ENCODE assay signal across 11 mouse cellular contexts in the genomic region with DNA sequence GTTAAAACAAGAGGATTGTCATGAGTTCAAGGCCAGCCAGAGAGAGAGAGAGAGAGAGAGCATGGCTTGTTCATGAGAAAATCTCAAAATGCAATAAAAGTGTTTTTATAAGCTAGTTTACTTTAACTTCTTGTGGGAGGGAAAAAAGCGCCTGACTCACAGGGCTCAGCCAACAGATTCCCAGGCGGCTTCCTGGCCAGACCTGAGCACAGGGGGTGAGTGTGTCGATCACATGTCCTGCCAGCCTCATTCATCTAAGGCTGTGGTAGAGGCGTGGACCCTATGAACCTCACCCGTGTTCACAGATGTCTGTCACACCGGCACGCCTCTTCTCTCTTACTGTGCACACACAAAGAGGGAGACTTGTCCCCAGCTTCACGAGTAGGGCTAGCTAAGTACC.
DNase-seq lines count a peak whose midpoint lies in the region; ATAC-seq and TF ChIP-seq lines count a peak whose summit lies in the region.
"Had no signal": no experiment of that assay in that cellular context is flagged by ENCODE, and none has a peak within 500 bp of the region (broad histone marks: within the 10 kb centered on the region; RNA-seq: fewer than 3 reads in every experiment).

No protein-coding gene starts in this region.

- no peak for DNase-seq in forebrain, embryonic 10.5 days (ENCODE audit: extremely low spot score, low spot score)
- DNase-seq in lung, postnatal 0 days (ENCODE audit: low spot score), result peak; percentile 68
- DNase-seq in lung, postnatal 14 days, result no peak
- no peak for DNase-seq in cerebellum, adult 2 months
- no peak for DNase-seq in frontal cortex, postnatal 14 days (ENCODE audit: low spot score in 2 of 2)
- DNase-seq: cerebellum, postnatal 25 days had no signal

- H3K27ac ChIP-seq in forebrain, embryonic 10.5 days, result peak overlapping the region; percentile 26
- no peak overlapping the region for H3K27ac ChIP-seq in forebrain, embryonic 16.5 days (ENCODE audit: low read length)
- H3K27ac ChIP-seq in lung, postnatal 0 days (ENCODE audit: low read length), result peak overlapping the region; percentile 69
- H3K27ac ChIP-seq in kidney, embryonic 16.5 days (ENCODE audit: low read length), result peak overlapping the region; percentile 85
- H3K27ac ChIP-seq in stomach, embryonic 15.5 days, result peak overlapping the region; percentile 80
- H3K27ac ChIP-seq in cerebellum, adult 2 months (ENCODE audit: insufficient read depth, low read length), result no peak overlapping the region
- H3K27ac ChIP-seq: liver, embryonic 15.5 days had no signal

- WGBS in forebrain, embryonic 10.5 days, result 81% methylated on average over 8 of the region's 8 CpGs
- 80% methylated on average over 8 of the region's 8 CpGs for WGBS in forebrain, embryonic 16.5 days
- WGBS in lung, postnatal 0 days, result 27% methylated on average over 8 of the region's 8 CpGs
- 48% methylated on average over 8 of the region's 8 CpGs for WGBS in kidney, embryonic 16.5 days
- 34% methylated on average over 8 of the region's 8 CpGs for WGBS in stomach, embryonic 15.5 days
- 65% methylated on average over 8 of the region's 8 CpGs for WGBS in cerebellum, adult 2 months

- H3K4me1 ChIP-seq in forebrain, embryonic 10.5 days, result peaks cover 36% of the 10 kb centered on the region
- H3K4me1 ChIP-seq in forebrain, embryonic 16.5 days (replicated peaks; ENCODE audit: control insufficient read depth, insufficient read depth, low read length), result no peaks in the 10 kb centered on the region; the same call in 1 of the 2 replicates
- H3K4me1 ChIP-seq in lung, postnatal 0 days (ENCODE audit: insufficient read depth, low read depth, low read length), result peaks cover 19% of the 10 kb centered on the region; the same call in 1 of the 2 replicates
- H3K4me1 ChIP-seq in kidney, embryonic 16.5 days (ENCODE audit: insufficient read depth, low read length), result peaks cover 33% of the 10 kb centered on the region
- peaks cover 21% of the 10 kb centered on the region for H3K4me1 ChIP-seq in stomach, embryonic 15.5 days
- no peaks in the 10 kb centered on the region; the same call in 1 of the 2 replicates for H3K4me1 ChIP-seq in cerebellum, adult 2 months (ENCODE audit: control insufficient read depth, insufficient read depth, low read length)
- H3K4me1 ChIP-seq: liver, embryonic 15.5 days had no signal

- no peaks in the 10 kb centered on the region for H3K9me3 ChIP-seq in forebrain, embryonic 10.5 days
- H3K9me3 ChIP-seq in forebrain, embryonic 16.5 days (ENCODE audit: control insufficient read depth, low read length), result no peaks in the 10 kb centered on the region
- no peaks in the 10 kb centered on the region for H3K9me3 ChIP-seq in lung, postnatal 0 days (ENCODE audit: low read length)
- H3K9me3 ChIP-seq in kidney, embryonic 16.5 days (ENCODE audit: low read length), result no peaks in the 10 kb centered on the region
- no peaks in the 10 kb centered on the region for H3K9me3 ChIP-seq in stomach, embryonic 15.5 days
- H3K9me3 ChIP-seq: liver, embryonic 15.5 days had no signal

- no peak for ATAC-seq in forebrain, embryonic 16.5 days
- ATAC-seq in lung, postnatal 0 days, result peak; percentile 63
- peak; percentile 39; the same call in 1 of the 2 replicates for ATAC-seq in kidney, embryonic 16.5 days (ENCODE audit: low FRiP score, low TSS enrichment)
- no peak for ATAC-seq in stomach, embryonic 15.5 days (ENCODE audit: insufficient read depth, low FRiP score, low read depth)
- ATAC-seq: activated CD4-positive, CD25-positive, alpha-beta regulatory T cell, adult 4 months had no signal

- H3K4me3 ChIP-seq in forebrain, embryonic 10.5 days, result no peak overlapping the region
- H3K4me3 ChIP-seq in forebrain, embryonic 16.5 days (replicated peaks; ENCODE audit: low read length), result no peak overlapping the region
- no peak overlapping the region for H3K4me3 ChIP-seq in lung, postnatal 0 days (ENCODE audit: low read depth, low read length)
- H3K4me3 ChIP-seq in kidney, embryonic 16.5 days (ENCODE audit: low read length), result no peak overlapping the region
- no peak overlapping the region for H3K4me3 ChIP-seq in stomach, embryonic 15.5 days (replicated peaks)
- H3K4me3 ChIP-seq in cerebellum, adult 2 months (replicated peaks; ENCODE audit: insufficient read depth, low read depth, low read length), result no peak overlapping the region
- H3K4me3 ChIP-seq: liver, embryonic 15.5 days had no signal

- TF ChIP-seq EP300 in lung, postnatal 0 days (IDR thresholded peaks at IDR 0.05), result no peak

- peaks cover 14% of the 10 kb centered on the region for H3K36me3 ChIP-seq in forebrain, embryonic 10.5 days (replicated peaks)
- no peaks in the 10 kb centered on the region for H3K36me3 ChIP-seq in forebrain, embryonic 16.5 days (ENCODE audit: control insufficient read depth, insufficient read depth)
- peaks cover 34% of the 10 kb centered on the region for H3K36me3 ChIP-seq in lung, postnatal 0 days (ENCODE audit: insufficient read depth, low read length)
- H3K36me3 ChIP-seq in kidney, embryonic 16.5 days (ENCODE audit: insufficient read depth, low read length), result peaks cover 34% of the 10 kb centered on the region
- H3K36me3 ChIP-seq in stomach, embryonic 15.5 days, result 0 out of 2 replicates have a peak, but pooled peaks cover 2% of the 10 kb centered on the region
- H3K36me3 ChIP-seq: liver, embryonic 15.5 days had no signal

- no peak overlapping the region for H3K9ac ChIP-seq in forebrain, embryonic 16.5 days (replicated peaks; ENCODE audit: low read depth, low read length)
- H3K9ac ChIP-seq in lung, postnatal 0 days (replicated peaks; ENCODE audit: low read depth), result no peak overlapping the region
- peak overlapping the region; percentile 39; the same call in 1 of the 2 replicates for H3K9ac ChIP-seq in kidney, embryonic 16.5 days (replicated peaks; ENCODE audit: low read length)
- H3K9ac ChIP-seq in stomach, embryonic 15.5 days, result no peak overlapping the region
- H3K9ac ChIP-seq: liver, embryonic 15.5 days had no signal

- no peak for TF ChIP-seq CTCF in lung, postnatal 0 days (IDR thresholded peaks at IDR 0.05)
- no peak for TF ChIP-seq CTCF in cerebellum, adult 2 months (IDR thresholded peaks at IDR 0.05; ENCODE audit: borderline replicate concordance, insufficient read depth, low read depth, low read length)

- no peak overlapping the region for H3K4me2 ChIP-seq in forebrain, embryonic 16.5 days (ENCODE audit: low read length)
- no peak overlapping the region for H3K4me2 ChIP-seq in lung, postnatal 0 days (replicated peaks; ENCODE audit: low read depth, low read length)
- H3K4me2 ChIP-seq in kidney, embryonic 16.5 days (replicated peaks; ENCODE audit: low read depth, low read length), result no peak overlapping the region
- no peak overlapping the region for H3K4me2 ChIP-seq in stomach, embryonic 15.5 days
- H3K4me2 ChIP-seq: liver, embryonic 15.5 days had no signal

- TF ChIP-seq POLR2A in cerebellum, adult 2 months (IDR thresholded peaks at IDR 0.05; ENCODE audit: borderline replicate concordance, insufficient read depth, low read length), result no peak

- H3K27me3 ChIP-seq in forebrain, embryonic 10.5 days (ENCODE audit: poor library complexity, severe bottlenecking), result no peaks in the 10 kb centered on the region
- H3K27me3 ChIP-seq in forebrain, embryonic 16.5 days (replicated peaks; ENCODE audit: control insufficient read depth, insufficient read depth, low read length), result no peaks in the 10 kb centered on the region
- H3K27me3 ChIP-seq in lung, postnatal 0 days (replicated peaks; ENCODE audit: insufficient read depth, low read length), result no peaks in the 10 kb centered on the region
- H3K27me3 ChIP-seq in kidney, embryonic 16.5 days (ENCODE audit: insufficient read depth, low read length), result no peaks in the 10 kb centered on the region
- H3K27me3 ChIP-seq in stomach, embryonic 15.5 days (replicated peaks), result no peaks in the 10 kb centered on the region
- no peaks in the 10 kb centered on the region for H3K27me3 ChIP-seq in cerebellum, adult 2 months (ENCODE audit: control insufficient read depth, insufficient read depth, low read length)
- H3K27me3 ChIP-seq: liver, embryonic 15.5 days had no signal

Comparison
In these comparisons a context has a peak if more than half of its experiments do, and no peak if none do; other contexts are left out.
1. H3K27ac ChIP-seq: peak in forebrain, embryonic 10.5 days (single experiment), lung, postnatal 0 days (single experiment), kidney, embryonic 16.5 days (single experiment) and stomach, embryonic 15.5 days (single experiment); none in forebrain, embryonic 16.5 days (single experiment) and cerebellum, adult 2 months (single experiment).
2. ATAC-seq: peak in lung, postnatal 0 days (single experiment) and kidney, embryonic 16.5 days (single experiment); none in forebrain, embryonic 16.5 days (single experiment) and stomach, embryonic 15.5 days (single experiment).